Mouse (Mus musculus): Measurements from ENCODE around the gene Ubap2. TPM values are rescaled to one million over a fixed set of nuclear protein-coding genes. Genes with fewer than 3 reads are reported as not detected.

Gene Ubap2
- total RNA-seq (2021) = 10 to 100 TPM; 39.0 to 46.7 TPM
- long read RNA-seq, experiment 1, partial matches to known transcripts = 11 of 14 reads
- long read RNA-seq, experiment 1, other reads (novel, unspliced or antisense) = 3 of 14 reads
- long read RNA-seq, experiment 2, full-length matches to known transcripts = 12 of 17 reads
- long read RNA-seq, experiment 2, partial matches to known transcripts = 4 of 17 reads
- long read RNA-seq, experiment 2, other reads (novel, unspliced or antisense) = 1 of 17 reads

DNA sequence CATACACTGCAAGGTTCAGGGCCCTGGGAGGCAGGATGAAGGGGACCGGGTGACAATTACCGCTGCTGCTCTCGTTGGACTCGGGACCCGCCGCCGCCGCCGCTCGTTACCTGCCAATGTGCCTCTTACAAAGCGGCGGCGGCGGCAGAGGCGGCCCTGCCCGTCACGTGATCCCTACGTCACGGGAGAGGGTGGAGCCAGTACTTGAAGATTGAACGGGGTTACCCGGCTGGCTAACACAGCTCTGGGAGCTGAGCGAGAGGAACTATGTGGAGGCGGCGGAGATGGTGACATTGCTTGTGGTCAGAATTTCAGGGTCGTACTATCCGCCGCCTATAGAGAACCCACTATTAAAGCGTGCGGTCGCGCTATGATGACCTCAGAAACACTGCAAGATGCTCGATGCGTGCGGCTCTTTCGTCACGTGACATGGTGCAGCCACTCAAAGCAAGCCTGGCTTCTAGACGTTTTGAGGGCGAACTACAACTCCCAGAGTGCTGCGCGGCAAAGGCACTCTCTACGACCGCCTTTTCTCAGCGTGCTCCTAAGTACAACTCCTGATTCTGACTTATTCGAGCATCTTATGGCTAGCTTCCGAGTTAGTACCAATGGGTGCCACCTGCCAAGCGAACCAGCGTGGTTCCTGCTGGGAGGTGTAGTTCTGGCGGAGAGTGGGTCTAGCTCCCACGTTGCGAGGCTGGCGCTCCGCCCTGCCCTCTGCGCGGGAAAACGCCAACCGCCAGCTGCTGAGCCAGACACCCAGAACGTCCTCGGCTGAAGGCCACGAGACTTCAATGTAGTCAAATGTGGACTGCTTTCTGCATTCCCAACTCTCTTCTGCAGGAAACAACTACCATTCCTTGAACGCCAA lies at the start of gene Ubap2:
Ubap2 (minus strand) TSS at position 165 of the 871 bp plus-strand sequence.
- peak; percentile 97 for DNase-seq

DNA sequence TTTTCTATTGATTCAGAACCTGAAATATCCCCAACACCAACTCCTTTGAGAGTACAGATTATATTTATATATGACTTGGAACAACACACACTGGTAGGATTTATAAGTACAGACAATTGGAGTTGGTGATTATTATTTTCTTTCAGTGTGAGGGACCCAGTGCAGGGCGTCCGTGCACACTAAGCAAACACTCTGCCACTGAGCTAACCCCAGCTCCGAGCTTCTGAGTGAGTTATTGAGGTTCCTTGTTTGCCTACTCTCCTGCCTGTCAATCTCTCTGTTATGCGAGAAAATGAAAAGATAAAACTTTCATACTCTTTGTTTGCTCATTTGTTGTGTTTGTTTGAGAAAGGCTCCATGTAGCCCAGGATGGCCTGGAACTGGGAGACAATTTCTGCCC lies 46.0 kb upstream of the Ubap2 start:
- no peak for DNase-seq

DNA sequence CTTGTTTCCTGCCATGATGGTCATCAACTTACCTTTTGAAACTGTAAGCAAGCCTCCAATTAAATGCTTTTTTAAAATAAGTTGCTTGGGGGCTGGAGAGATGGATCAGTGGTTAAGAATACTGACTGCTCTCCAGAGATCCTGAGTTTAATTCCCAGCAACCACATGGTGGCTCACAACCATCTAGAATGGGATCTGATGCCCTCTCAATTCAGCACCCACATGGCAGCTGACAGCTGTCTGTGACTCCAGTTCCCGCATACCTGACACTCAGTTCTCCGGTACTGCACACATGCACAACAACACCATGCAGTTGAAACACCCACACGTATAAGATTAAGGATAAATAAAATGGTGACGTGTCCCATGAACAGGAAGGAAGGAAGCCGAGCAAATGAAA lies 43.3 kb upstream of the Ubap2 start:
- no peak for DNase-seq

DNA sequence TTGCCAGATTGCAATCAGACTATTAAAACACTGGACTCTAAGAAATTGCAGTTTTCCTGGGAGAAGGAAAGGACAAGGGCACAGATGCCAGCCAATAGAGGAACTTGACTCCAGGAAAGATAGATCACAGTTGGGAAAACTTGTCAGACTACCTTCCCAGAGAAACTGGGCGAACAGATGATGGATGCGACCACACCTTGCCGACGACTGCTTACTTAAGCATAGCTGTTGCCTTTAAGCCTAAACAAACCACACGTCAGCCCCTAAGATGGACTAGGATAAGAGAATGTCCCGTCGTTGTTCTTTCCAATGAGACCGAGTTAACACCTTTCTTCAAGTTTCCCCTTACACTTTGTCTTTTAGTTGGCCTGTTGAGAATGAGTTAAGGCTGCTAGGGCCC lies 40.2 kb upstream of the Ubap2 start:
- peak; percentile 15 for DNase-seq

DNA sequence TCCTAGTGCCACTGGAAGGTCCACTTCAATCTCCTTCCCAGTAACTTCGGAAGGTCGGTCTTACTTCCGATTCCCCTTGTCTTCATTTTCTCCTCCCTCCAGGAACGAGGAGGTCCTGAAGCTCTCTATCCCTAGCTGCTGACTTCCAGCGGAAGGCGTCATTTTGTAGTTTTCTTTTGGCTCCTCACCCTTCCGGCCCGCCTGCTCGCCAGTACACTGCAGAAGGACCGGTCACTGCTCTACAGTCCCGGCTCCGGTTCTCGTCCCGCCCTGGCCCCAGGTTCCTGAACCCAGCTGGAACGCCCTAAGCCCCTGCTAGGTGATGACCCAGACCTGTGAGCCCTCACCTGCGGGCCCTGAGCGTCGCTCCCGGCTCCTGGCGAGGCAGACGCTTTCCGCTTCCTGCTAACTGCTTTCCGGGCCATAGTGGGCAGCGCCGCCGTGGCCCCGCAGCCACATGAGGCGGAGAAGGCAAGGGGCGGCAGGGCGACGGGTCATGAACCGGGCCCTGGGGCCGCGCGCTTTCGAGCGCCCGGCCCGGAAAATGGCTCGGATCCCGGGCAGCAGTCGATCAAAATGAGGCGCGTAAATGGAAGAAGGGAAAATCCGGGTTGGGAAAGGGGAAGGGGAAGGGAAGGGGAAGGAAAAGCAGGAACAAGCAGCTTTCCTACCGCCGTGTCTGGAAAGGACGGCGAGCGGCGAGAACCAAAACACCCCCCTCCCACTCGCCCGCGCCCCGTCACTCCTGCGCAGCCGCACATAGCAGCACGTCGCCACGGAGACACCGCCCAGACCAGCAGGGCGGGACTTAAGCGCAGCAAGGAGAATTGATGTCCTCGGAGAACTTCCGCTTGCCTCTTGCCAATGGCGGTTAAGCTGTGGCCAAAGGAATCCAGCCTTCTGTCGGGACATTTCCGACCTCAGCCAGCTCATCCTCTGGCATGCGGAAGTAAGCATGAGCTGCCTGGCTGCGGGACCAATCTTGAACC lies 39.5 kb upstream of the Ubap2 start, which contains the start of gene Dcaf12:
Dcaf12 (minus strand) TSS at position 749 of the 989 bp plus-strand sequence.
- DNase-seq = peak; percentile 96

DNA sequence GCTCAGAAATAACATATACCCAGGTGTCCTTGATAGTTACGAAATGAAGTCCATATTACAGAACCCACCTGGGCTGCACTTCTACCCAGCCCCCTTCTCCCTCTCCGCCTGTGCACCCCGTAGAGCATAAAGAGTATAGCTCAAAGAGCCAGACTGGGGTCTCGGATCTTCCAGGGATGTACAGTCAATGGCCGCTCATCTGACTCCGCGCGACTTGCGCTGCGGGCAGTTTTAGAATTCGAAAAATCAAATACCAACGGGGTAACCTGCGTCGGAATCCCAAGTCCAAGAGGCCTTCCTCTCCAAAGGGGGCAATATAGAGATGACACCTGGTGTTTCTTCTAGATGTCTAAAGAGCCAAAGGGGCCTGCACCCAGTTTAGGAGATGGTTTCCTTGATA lies 38.8 kb upstream of the Ubap2 start:
- DNase-seq = no peak

DNA sequence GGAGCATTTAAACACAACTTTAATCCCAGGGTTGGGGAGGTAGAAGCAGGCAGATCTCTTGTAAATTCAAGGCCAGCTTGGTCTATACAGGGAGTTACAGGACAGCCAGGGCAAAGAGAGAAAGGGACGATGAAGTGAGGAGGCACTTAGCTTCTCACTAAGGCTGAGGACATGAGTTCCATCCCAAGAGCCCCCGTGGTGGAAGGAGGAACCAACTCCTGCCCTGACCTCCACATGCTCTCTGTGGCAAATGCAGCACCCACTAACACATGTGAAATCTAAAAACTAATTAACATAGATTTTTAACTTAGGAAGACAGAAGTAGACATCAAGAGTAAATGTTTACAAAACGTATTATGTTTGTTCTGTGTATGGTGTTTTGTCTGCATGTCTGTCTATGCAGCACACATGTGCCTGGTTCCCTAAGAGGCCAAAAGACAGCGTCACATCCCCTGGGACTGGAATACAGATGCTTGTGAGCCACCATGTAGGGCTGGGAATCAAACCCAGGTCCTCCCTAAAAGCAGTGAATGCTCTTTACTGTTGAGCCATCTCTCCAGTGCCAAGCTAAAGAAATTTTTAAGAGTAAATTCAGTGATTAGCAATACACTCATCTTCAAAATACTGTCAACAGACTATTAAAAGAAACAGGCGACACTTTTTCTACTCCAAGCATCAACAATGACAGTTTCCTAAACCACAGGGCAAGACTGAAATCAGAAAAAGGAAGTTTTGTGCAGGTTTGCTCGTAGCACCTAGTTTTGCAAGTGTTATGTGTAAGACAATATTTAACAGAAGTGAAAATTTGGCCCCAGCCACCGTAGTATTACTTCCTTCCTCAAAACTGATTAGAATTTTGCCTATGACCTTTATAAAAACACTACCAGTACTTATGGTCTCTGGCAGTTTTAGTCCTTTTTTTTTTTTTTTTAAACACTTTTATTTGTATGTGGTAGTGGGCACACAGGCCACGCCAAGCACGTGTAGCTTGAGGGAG lies 35.9 kb upstream of the Ubap2 start:
- no peak for DNase-seq

DNA sequence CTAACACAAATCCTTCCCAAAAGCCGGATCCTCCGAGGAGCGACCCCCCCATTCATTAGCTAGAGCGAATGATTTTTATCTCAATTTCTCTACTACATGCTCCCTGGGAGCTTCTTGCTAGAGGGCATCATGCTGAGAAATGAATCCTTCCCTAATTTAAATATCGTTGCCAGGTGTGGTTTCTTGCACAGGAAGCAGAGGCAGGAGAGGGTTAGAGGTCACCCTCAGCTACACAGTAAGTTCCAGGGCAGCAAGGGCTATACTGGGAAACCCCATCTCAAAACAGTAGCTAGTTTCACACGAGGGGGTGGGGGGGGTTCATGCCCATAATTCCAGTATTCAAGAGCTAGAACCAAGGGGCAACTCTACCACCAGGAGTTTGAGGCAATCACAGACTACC lies 32.5 kb upstream of the Ubap2 start:
- no peak for DNase-seq

DNA sequence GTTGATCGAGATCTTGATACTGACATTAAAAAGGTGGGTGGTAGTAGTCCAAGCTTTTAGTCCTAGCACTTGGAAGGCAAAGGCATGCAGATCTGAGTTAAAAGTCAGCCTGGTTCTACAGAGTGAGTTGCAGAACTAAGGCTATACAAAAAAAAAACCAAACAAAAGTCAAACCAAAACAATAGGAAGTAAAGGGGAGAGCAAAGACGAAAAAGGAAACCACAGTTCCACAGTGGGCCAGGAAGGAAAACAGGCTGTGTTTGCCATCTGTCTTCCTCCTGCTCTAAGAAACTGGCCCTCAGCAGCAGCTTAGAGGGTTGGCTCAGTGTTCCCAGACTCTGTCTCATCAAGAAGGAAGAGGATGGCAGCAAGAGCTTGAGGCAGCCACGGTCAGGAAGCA lies 29.4 kb upstream of the Ubap2 start:
- DNase-seq = no peak

DNA sequence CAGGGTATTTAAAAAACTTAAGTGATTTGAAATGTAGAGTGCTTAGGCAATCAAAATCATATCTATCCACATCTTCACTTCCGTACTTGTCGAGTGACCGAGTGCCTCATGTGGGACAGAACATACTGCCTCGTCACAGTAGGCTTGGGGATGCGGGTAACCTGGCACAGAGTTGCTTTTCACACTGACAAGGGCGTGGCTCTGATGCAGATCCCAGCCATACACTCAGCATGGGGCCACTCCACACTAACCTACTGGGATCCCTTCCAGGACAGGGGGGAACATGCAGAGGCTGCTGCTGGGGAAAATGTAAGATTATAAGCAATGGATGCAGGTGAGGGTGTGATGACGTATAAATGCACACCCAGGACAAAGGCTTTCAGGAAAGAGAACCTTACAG lies 28.7 kb upstream of the Ubap2 start:
- DNase-seq = no peak

DNA sequence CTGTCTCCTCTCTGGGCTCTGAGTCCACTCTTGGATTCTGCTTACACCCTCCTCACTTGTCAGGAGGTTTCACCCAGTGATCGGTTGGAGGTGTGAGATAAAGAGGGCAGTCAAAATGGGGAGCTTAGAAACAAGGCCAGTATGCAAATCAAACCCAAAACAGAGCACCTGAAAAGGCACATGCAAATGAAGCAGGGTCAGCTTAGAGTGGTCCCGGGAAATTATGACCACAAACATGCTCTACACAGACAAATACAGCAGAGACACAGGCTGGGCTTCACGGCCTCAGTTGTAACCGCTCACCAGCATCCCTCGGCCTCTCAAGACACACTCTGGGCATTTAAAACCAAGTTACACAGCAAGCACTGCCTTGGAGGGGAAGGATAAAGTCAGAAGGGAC lies 24.0 kb upstream of the Ubap2 start:
- no peak for DNase-seq

DNA sequence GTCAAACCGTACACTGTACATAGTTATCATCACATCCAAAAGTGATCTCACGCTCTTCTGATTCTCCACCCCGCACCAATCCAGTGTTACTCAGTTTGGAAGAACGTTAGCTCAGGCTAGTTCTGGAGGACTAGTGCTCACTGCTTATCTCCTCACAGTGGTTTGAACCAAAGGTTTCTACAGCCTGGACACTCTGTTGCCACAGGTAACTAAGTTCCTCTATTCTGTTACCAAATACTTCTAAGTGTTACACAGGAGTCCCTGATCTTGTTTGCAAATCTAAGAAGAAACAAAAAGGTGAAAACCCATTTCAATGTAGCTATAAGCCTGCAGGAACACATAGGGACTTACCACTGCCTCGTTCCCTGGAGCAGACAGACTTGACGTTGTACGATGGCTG lies 21.0 kb upstream of the Ubap2 start:
- no peak for DNase-seq

DNA sequence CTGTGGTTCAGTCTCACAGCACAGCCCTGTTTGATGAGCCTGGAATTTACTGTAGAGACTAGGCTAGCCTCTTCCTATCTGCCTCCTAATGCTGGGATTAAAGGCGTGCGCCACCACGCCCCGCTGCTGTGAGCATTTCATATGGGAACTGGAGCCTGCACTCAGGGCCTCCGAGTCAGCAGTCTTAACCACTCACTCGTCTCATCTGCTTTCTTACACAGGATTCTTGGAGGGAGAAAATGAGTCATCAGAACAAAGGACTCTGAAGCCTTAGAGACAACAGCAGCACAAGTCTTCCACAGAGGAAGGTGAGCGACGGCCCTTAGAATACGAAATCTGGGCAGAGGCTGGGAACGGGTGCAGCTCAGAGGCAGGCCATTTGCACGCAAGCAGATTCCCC lies 20.6 kb upstream of the Ubap2 start:
- no peak for DNase-seq

DNA sequence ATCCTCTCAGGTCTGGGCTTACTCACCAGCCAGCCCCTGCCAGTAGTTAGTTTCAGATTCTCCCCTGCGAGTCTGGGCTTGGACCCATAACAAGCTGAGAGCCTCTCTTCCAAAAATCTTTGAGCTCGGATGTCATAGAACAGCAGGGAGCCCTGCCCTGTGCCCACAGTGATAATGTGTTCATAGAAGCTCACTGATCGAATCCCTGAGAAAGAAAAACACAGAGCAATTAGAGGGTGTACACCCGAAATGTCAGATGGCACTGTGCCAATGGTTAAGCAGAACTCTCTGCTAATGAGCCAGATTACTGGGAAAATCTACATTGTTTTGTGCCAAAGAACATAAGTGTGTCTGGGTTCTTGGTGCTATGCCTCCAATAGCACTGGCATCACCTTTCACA lies 19.0 kb upstream of the Ubap2 start:
- DNase-seq = no peak

DNA sequence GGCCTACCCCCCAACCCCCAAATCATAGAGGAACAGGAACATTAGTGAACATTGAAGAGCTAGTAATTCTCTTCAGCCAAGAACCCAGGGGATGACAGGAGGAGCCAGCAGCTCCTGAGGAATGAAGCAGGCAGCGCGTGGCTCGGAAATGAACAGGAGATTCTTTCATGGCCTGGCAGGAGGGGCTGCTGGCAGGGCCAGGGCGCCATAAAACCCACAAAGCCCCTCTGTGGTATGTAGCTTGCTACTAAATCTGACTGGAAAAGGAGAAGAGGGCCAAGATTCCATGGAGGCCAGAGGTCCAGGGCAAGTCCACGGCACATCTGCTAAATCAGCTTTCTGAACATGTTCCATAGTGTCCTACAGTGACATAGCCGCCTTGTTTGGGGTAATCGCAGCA lies 14.9 kb upstream of the Ubap2 start:
- no peak for DNase-seq

DNA sequence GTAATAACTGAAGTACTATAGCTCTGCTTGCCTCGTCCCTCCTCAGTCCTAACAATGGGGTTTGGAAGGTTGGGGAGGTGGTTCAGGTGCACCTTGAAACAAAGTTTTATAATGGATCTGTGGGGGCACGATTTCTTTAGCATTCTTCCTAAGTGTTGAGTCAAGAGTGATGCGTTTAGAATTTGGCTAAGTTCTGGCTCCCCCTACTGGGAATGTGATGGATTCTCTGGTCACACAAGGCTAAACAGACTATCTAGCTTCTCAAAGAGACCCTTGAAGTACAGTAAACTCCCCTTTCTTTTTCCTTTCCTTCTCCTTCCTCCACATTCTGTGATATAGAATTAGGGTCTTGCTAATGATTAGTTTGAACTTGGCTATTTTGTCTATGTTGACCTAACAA lies 11.5 kb upstream of the Ubap2 start:
- peak; percentile 26 for DNase-seq

DNA sequence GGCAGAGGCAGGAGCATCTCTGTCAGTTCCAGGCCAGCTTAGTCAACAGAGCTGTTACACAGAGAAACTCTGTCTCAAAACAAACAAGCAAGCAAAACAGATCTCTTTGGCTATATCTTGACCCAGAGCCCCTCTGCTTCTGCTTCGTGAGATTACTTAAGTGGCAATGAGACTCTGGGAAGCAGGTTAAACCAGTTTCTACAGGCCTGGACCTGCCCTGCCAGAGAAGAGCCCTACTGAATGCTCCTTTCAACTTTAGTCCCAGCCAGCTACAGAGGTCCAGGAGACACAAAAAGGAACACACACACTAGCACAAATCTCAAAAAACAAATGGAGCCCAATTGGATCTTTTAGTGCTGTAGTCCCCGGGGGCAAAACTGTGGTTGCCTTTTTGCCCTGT lies 9.1 kb upstream of the Ubap2 start:
- DNase-seq = no peak

DNA sequence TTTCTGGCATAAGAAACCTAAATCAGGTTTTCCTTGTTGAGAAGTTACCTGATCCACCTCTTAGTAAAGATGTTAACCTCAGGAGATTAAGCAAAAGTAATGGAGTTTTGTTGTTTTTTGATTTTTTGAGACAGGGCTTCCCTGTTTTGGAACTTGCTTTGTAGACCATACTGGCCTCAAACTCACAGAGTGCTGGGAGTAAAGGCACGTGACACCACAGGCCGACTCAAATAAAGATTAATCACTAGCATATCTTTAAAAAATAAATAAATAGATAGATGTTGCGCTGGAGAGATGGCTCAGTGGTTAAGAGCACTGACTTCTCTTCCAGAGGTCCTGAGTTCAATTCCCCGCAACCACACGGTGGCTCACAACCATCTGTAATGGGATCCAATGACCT lies 983 bp upstream of the Ubap2 start:
- no peak for DNase-seq

DNA sequence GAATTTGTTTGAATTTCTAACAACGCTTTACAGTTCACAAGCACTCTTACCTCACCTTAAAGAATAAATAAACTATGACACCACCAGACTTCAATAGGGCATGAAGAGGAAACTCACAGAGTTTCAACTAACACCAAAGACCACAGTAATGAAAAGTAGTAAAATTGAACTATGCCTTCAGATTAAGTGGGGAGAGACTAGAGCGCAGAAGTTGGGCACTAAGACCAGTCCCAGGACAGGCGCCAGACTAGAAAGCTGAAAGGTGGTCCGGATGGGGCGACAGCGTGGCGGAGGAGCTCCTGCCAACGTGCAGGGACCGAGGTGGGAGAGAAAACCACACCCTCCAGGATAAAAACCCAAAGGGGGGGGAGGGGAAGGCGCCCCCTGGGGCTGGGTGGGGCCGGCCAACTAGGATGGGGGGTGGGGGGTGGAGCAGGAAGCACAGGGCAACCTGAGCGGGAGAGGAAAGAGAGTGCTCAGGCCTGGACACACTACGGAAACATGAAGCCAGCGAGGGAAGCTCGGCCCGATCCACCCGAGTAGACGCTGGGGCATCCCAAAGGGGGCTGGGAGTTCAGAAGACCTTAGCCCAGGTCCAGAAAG lies 466 bp downstream of the Ubap2 start:
- no peak for DNase-seq

DNA sequence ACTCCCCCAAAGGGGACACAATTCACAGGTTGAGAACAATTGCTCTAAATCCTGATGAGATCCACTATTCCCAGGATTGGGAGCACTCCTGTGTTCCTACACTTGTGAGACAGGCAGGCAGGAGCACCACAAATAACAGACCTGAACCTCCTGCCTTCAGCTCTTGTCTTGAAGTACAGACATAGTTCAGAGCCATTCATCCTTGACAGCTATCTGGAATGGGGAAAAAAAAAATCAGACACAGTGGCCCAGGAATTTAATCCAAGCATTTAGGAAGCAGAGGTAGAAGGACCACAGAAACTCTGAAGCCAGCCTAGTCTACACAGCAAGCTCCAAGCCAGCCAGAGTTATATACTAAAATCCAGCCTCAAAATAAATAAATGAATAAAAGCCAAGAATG lies 6.8 kb downstream of the Ubap2 start:
- no peak for DNase-seq

DNA sequence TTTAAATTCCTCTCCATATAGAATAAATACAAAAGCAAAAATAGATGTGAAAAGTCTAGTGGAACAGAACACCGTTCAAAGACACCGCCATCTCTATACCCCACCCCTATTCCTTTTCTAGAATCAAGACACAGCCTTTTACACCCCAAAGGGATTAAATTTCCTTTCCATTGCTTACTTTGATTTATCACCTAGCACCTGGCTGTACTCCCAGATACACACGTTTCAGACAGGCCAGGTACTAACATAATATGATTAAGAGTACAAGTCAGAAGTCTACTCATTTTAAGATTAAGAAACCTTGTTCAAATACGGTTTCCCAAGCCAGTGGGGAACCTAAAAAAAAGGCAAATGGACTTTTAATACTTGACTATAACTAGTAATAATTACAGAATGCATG lies 8.6 kb downstream of the Ubap2 start:
- no peak for DNase-seq

Measured in adrenal gland, postnatal 10 days (tissue).